Mouse (Mus musculus) liver, adult (tissue): ENCODE results near the gene Zbed6.

Experiments
- GATA4 ChIP-seq: IDR thresholded peaks from 2 replicates; pipeline ENCODE4 v1.6.1; 2014; ENCODE audit warnings: mild to moderate bottlenecking, low read length; ENCODE audit not compliant: insufficient replicate concordance

The Zbed6 gene

DNA sequence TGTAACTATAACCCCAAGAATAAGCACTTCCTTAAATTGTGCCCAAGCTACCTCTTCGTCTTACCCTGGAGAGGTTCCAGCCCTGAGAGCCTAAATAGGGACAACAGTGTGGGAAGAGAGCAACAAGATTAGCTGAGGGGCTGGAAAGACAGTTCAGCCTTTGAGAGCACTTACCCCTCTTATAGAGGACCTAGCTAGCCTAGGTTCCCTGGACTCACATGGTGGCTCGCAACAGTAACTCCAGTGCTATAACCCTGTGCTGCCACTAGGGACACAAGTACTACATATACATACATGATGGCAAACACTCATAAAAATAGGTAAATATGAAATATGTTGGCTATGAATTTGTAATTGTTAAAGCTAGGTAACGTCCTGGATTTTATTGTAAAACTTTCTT is 46.9 kb downstream of the Zbed6 start:
- TF ChIP-seq GATA4: no peak

GRCm38 (mm10) chr1:133611436-133611835 is 49.2 kb downstream of the Zbed6 start:
- TF ChIP-seq GATA4: no peak

- TF ChIP-seq GATA4: no peak
These were observed 50.1 kb downstream of the Zbed6 start for GRCm38 (mm10) chr1:133610601-133611000.

DNA sequence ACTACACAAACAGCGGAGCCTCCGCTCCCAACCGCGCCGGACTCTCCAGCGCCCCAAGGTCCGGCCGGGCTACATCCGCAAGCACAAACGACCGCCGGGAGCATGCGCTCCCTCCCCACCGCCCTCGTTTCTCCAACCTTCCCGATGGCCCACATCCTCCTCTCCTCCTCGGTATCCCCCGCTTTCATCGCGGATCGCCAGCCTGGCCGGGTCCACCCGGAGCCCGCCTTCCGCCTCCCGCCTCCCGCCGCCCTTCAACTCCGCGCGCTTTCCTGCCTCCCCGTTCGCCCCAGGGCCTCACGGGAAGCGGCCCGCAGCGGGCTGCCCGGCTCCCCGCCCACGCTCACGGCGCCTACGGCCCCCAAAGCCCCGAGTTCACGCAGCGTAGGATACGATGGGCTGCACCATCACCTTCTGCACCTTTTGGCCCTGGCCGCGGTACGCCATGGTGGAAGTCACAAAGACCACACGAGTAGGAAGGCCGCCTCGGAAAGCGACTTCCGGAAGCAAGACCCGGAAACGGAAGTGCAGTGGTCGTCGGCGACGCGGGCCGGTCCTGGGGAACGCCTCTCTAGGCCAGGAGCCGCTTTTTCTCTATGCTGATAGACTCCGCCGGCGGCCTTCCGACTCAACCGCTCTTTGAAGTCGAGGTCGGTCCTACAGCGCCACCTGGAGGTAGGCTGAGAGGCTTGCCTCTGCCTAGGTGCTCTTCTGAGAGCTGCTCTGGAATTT is 50.7 kb downstream of the Zbed6 start, which contains the start of gene Snrpe:
Gene Snrpe (minus strand): TSS at position 521 of the 732 bp plus-strand sequence.
- peak; percentile 73; the same call in 1 of the 2 replicates for TF ChIP-seq GATA4
